Mouse (Mus musculus): ENCODE data around the gene H2al2a. TPM values are rescaled to one million over a fixed set of nuclear protein-coding genes. Genes with fewer than 3 reads are reported as not detected.

H2al2a gene
- polyA plus RNA-seq, 1 experiment from 2014 or later = not detected

DNA sequence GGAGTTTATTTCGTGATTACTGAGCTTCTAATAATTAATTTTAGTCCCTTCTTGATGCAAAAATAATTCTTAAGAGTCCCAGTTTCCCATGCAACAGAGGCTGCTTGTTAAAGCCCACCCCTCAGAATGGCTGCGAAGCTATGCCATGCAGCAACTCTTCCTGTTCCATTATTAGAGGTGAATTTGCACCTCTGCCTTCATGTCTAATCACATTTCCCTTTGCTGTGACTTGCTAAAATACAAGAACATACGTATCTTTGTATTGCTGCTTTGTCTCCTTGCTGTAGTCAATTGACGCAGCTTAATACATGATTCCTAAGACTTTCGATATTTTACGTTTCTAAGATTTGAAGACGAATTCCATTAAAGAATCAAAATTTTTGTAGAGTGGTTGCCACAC lies 32.9 kb upstream of the H2al2a start:
- H3K4me3 ChIP-seq (ENCODE audit: low read depth, low read length) = no peak overlapping the region
- H3K27ac ChIP-seq (ENCODE audit: low read depth, low read length) = no peak overlapping the region
- peaks cover 40% of the 10 kb centered on the region for H3K4me1 ChIP-seq (ENCODE audit: control insufficient read depth, insufficient read depth, low read length)
- no peaks in the 10 kb centered on the region for H3K27me3 ChIP-seq (ENCODE audit: control insufficient read depth, insufficient read depth, low read length)
- no peaks in the 10 kb centered on the region for H3K36me3 ChIP-seq (ENCODE audit: control insufficient read depth, insufficient read depth, low read length)
- 78% methylated on average over 7 of the region's 7 CpGs for WGBS
- no peak for ATAC-seq (ENCODE audit: low read depth)
- no peaks in the 10 kb centered on the region for H3K9me3 ChIP-seq (ENCODE audit: control insufficient read depth, low read length)
- no peak overlapping the region for H3K4me2 ChIP-seq (ENCODE audit: low read depth, low read length)
- H3K9ac ChIP-seq (replicated peaks; ENCODE audit: low read depth, low read length) = no peak overlapping the region

DNA sequence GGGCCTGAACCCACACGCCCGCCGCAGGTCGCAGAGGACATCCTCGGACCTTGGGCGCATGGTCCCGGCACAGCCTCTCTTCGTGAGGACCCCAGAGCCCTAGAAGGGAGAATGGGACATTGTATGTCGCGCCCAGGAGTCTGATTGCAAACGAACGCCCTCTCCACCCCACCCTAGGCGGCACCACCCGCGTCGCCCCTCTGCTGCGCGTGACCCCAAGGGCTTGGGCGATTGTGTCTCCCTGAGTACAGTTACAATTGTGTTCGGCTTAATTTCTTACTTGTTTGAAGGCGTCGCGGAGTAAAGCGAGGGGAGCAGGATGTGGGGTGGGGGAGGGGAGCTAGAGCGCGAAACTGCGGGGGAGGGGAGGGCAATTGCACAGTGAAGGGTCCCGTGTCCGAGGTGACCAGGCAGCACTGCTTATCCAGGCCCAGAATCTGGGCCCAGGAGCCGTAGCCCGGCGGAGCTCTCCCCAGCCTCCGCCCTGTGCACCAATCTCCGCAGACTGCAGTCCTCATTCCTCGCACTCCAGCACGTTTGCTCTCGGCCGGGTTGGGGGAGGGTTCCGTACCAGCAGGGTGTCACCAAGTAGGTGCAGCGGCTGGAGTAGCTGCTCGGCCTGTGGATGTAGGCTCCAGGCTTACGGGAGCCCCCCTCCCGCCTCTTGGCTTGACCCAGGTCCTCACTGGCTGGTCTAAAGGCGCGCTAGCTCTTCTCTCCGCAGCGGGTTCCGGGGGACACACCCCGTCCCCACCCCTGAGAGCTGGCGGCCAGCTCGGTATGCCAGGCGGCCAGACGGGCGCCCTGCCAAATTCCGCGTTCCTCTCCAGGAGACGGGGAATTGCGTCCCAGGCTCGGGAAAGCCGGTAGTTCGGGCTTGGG lies 31.6 kb upstream of the H2al2a start:
- WGBS = under 1% methylated on average over 61 of the region's 61 CpGs
- Histone ChIP-seq H3K4me2 (ENCODE audit: low read depth, low read length) (peak overlapping the region; percentile 98), H3K27me3 (ENCODE audit: control insufficient read depth, insufficient read depth, low read length) (no peaks in the 10 kb centered on the region)

DNA sequence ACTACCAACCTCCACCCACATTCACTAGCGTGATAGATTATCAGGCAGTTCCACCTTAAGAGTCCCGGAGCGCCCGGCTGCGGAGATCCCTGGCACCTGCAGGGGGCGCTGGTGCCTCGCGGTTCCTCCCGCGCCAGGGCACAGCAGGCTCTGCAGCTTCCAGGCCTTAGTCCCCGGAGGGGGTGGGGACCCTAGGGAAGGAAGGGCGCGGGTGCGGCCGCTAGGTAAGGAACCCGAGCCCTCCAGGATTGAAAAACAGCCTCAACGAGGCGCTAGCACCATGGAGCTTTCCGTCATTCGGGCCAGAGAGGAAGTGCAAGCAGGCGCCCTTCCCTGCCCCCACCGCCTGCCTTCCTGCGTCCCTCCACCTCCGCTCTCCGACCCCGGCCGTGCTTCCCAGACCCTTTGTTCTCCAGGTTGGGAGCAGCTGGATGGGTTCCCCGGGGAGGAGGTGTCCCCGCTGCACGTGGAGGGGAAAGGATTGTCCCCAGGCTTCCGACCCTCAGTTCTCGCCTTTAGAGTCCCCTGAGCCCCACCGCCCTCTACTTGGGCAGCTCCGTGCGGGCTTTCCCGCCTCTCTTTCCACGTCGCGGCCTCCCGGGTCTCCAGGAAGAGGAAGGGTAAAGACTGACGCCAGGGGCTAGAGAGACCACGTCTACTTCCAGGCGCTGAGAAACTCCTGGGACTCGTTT lies 30.8 kb upstream of the H2al2a start:
- Histone ChIP-seq H3K36me3 (ENCODE audit: control insufficient read depth, insufficient read depth, low read length) (no peaks in the 10 kb centered on the region), H3K9ac (replicated peaks; ENCODE audit: low read depth, low read length) (peak overlapping the region; percentile 88), H3K27me3 (ENCODE audit: control insufficient read depth, insufficient read depth, low read length) (no peaks in the 10 kb centered on the region), H3K4me2 (ENCODE audit: low read depth, low read length) (peak overlapping the region; percentile 98), H3K27ac (ENCODE audit: low read depth, low read length) (peak overlapping the region; percentile 96), H3K9me3 (ENCODE audit: control insufficient read depth, low read length) (no peaks in the 10 kb centered on the region), H3K4me1 (ENCODE audit: control insufficient read depth, insufficient read depth, low read length) (peaks cover 27% of the 10 kb centered on the region), H3K4me3 (ENCODE audit: low read depth, low read length) (peak overlapping the region; percentile 59)
- peak; percentile 86 for ATAC-seq (ENCODE audit: low read depth)
- WGBS = 0% methylated on average over 38 of the region's 44 CpGs

More for the DNA sequence above, 31.6 kb upstream of the H2al2a start:
- Histone ChIP-seq H3K36me3 (ENCODE audit: control insufficient read depth, insufficient read depth, low read length) (no peaks in the 10 kb centered on the region), H3K4me1 (ENCODE audit: control insufficient read depth, insufficient read depth, low read length) (peaks cover 35% of the 10 kb centered on the region), H3K9me3 (ENCODE audit: control insufficient read depth, low read length) (no peaks in the 10 kb centered on the region), H3K4me3 (ENCODE audit: low read depth, low read length) (peak overlapping the region; percentile 59), H3K27ac (ENCODE audit: low read depth, low read length) (peak overlapping the region; percentile 96), H3K9ac (replicated peaks; ENCODE audit: low read depth, low read length) (peak overlapping the region; percentile 88)
- ATAC-seq (ENCODE audit: low read depth) = peak; percentile 62

DNA sequence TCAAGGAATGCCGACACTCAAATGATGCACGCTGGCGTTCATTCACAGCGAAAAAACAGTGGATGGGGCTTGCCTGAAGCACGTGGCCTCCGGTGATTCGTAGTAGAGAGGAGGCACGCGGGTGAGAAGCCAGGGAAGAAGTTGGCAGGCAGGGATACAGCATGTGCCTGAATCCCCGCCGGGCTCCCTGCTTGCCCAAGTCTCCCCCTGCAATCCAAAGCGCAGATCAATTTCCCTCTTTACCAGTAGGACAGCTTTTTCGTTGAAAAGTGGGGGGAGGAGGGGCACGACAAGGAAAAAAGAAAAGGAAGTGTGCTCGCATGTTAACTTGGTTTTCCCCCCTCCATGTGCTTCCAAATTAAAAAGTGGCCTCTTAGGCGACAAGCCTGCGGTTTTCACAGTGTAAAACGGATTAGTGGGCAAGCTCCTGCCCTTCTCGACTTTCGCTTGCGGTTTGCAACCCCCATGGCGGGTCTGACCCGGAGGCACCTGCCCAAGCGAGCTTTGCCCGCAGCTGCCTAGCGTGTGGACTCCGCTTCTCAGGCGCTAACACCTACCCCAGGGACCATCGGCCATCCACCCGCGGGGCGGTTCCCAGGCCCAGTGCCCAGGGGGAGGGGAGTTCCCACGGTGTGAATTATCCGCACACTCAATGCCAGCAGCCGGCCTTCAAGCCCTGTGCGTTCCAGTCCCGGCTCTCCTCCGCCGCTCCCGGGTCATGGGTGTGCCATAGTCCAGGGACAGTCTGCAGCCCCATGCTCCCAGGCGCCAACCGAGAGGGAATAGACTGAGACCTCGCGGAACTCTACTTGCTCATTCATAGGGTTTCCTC lies 29.6 kb upstream of the H2al2a start:
- no peaks in the 10 kb centered on the region for H3K36me3 ChIP-seq (ENCODE audit: control insufficient read depth, insufficient read depth, low read length)
- peak; percentile 16 for ATAC-seq (ENCODE audit: low read depth)
- no peaks in the 10 kb centered on the region for H3K9me3 ChIP-seq (ENCODE audit: control insufficient read depth, low read length)
- peak overlapping the region; percentile 60 for H3K27ac ChIP-seq (ENCODE audit: low read depth, low read length)
- under 1% methylated on average over 44 of the region's 44 CpGs for WGBS
- peak overlapping the region; percentile 98 for H3K4me2 ChIP-seq (ENCODE audit: low read depth, low read length)
- H3K4me3 ChIP-seq (ENCODE audit: low read depth, low read length) = peak overlapping the region; percentile 59
- peaks cover 18% of the 10 kb centered on the region for H3K4me1 ChIP-seq (ENCODE audit: control insufficient read depth, insufficient read depth, low read length)
- H3K9ac ChIP-seq (replicated peaks; ENCODE audit: low read depth, low read length) = peak overlapping the region; percentile 88
- no peaks in the 10 kb centered on the region for H3K27me3 ChIP-seq (ENCODE audit: control insufficient read depth, insufficient read depth, low read length)

DNA sequence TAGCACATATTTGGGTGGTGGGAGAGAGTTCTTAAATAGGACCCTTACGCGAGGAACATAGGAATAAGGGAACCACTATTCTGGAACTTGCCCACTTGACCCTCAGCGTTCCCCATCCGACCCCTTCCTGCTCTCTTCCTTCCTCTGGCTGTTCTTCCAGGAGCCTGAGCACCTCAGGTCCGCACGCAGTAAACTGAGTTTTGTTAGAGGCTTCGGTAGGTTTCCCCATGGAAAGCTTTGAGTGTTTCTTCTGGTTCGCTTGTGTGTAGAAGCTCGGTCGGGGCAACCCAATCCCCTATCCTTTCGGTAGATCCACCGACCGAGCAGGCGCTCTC lies 29.0 kb upstream of the H2al2a start:
- 3% methylated on average over 14 of the region's 14 CpGs for WGBS
- Histone ChIP-seq H3K4me1 (ENCODE audit: control insufficient read depth, insufficient read depth, low read length) (peaks cover 13% of the 10 kb centered on the region; the same call in 1 of the 2 replicates), H3K27ac (ENCODE audit: low read depth, low read length) (peak overlapping the region; percentile 60)

DNA sequence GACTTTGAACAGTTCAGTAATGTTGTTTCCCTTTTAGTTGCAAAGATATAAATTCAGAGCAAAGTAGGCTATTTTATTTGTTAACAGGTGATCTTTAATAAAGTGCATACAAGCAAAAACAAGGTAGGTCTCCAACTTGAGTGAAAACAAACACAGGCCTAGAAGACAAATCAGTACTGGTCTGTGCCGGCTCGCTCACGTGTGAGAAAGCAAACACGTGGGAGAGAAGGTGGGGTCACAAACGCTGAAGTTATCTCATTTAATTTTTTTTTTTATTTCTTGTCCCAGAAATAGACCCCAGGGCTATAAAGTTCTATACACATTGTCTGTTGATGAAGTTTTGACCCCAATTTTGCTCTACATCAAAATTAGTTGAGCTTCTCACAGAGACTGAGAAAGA lies 28.4 kb upstream of the H2al2a start:
- no peak overlapping the region for H3K27ac ChIP-seq (ENCODE audit: low read depth, low read length)
- H3K9me3 ChIP-seq (ENCODE audit: control insufficient read depth, low read length) = no peaks in the 10 kb centered on the region
- H3K27me3 ChIP-seq (ENCODE audit: control insufficient read depth, insufficient read depth, low read length) = no peaks in the 10 kb centered on the region
- H3K4me2 ChIP-seq (ENCODE audit: low read depth, low read length) = peak overlapping the region; percentile 98; the same call in 1 of the 2 replicates
- no peak for ATAC-seq (ENCODE audit: low read depth)
- peaks cover 13% of the 10 kb centered on the region; the same call in 1 of the 2 replicates for H3K4me1 ChIP-seq (ENCODE audit: control insufficient read depth, insufficient read depth, low read length)
- WGBS = 34% methylated on average over 5 of the region's 5 CpGs
- H3K4me3 ChIP-seq (ENCODE audit: low read depth, low read length) = no peak overlapping the region
- no peak overlapping the region for H3K9ac ChIP-seq (replicated peaks; ENCODE audit: low read depth, low read length)
- no peaks in the 10 kb centered on the region for H3K36me3 ChIP-seq (ENCODE audit: control insufficient read depth, insufficient read depth, low read length)

More for the DNA sequence above, 29.0 kb upstream of the H2al2a start:
- Histone ChIP-seq H3K4me2 (ENCODE audit: low read depth, low read length) (peak overlapping the region; percentile 98), H3K36me3 (ENCODE audit: control insufficient read depth, insufficient read depth, low read length) (no peaks in the 10 kb centered on the region), H3K9ac (replicated peaks; ENCODE audit: low read depth, low read length) (peak overlapping the region; percentile 88; the same call in 1 of the 2 replicates), H3K4me3 (ENCODE audit: low read depth, low read length) (peak overlapping the region; percentile 59), H3K9me3 (ENCODE audit: control insufficient read depth, low read length) (no peaks in the 10 kb centered on the region), H3K27me3 (ENCODE audit: control insufficient read depth, insufficient read depth, low read length) (no peaks in the 10 kb centered on the region)
- ATAC-seq (ENCODE audit: low read depth) = no peak

DNA sequence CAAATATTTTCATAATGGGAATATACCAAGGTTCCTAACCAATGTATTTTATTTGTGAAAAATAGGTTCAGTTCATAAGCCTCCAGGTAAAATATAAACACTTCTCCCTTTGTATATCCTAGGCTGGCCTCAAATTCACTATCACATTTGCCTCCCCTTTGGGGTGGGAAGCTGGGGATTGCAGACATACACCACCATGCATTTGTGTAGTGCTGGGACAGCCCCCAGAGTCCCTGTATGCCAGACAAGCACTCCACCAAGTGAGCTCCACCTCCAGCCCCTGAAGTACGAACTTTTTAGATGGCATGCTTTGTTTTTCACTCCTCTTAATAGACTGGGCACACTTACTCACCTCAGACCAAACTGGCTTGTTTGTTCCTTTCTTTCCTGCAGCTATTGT lies 26.1 kb upstream of the H2al2a start:
- WGBS = 54% methylated on average over 1 of the region's 1 CpGs
- H3K4me1 ChIP-seq (ENCODE audit: control insufficient read depth, insufficient read depth, low read length) = peaks cover 13% of the 10 kb centered on the region; the same call in 1 of the 2 replicates
- no peak for ATAC-seq (ENCODE audit: low read depth)

DNA sequence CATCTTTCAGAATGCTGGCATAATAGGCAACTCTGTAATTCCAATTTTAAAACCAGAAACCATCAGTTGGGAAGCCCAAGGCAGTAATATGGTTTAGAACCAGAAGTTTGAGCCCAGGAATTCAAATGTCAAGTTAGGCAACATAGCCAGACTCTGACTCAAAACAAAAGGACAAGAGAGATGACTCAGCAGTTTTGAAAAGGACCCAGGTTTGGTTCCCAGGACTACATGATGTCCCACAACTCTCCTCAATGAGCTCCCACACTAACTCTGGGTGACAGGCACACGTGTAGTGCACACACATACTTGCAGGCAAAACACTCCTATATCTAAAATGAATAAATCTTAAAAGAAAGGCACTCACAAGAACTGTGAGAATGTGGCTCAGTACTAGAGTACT lies 22.4 kb upstream of the H2al2a start:
- no peaks in the 10 kb centered on the region for H3K4me1 ChIP-seq (ENCODE audit: control insufficient read depth, insufficient read depth, low read length)
- 86% methylated on average over 1 of the region's 1 CpGs for WGBS
- H3K4me3 ChIP-seq (ENCODE audit: low read depth, low read length) = no peak overlapping the region
- no peaks in the 10 kb centered on the region for H3K36me3 ChIP-seq (ENCODE audit: control insufficient read depth, insufficient read depth, low read length)
- H3K27ac ChIP-seq (ENCODE audit: low read depth, low read length) = no peak overlapping the region
- H3K9ac ChIP-seq (replicated peaks; ENCODE audit: low read depth, low read length) = no peak overlapping the region
- H3K27me3 ChIP-seq (ENCODE audit: control insufficient read depth, insufficient read depth, low read length) = no peaks in the 10 kb centered on the region
- ATAC-seq (ENCODE audit: low read depth) = no peak
- H3K9me3 ChIP-seq (ENCODE audit: control insufficient read depth, low read length) = no peaks in the 10 kb centered on the region
- H3K4me2 ChIP-seq (ENCODE audit: low read depth, low read length) = no peak overlapping the region

More for the DNA sequence above, 26.1 kb upstream of the H2al2a start:
- Histone ChIP-seq H3K4me3 (ENCODE audit: low read depth, low read length) (no peak overlapping the region), H3K4me2 (ENCODE audit: low read depth, low read length) (no peak overlapping the region), H3K27me3 (ENCODE audit: control insufficient read depth, insufficient read depth, low read length) (no peaks in the 10 kb centered on the region), H3K9me3 (ENCODE audit: control insufficient read depth, low read length) (no peaks in the 10 kb centered on the region), H3K27ac (ENCODE audit: low read depth, low read length) (no peak overlapping the region), H3K9ac (replicated peaks; ENCODE audit: low read depth, low read length) (no peak overlapping the region), H3K36me3 (ENCODE audit: control insufficient read depth, insufficient read depth, low read length) (no peaks in the 10 kb centered on the region)
